Mouse (Mus musculus): ENCODE results near the gene Corin.

DNA sequence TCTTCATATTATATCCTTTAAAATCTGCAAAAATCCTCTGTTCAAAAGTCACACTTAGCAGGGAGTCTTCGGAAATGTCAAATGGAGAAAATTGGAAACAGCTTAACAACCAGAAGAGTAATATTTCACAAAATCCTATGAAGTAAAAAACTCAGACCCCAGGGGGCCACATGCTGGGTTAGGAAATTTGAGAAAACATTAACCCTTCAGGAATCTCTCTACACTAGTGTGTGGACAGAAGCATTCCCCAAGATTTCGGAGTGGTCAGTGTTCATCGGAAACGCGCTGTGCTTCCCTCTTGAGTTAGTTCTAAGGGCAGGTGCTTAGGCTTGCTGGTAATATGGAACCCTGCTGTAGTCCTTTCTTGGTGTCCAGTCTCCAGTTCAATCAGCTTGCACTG, 101.4 kb downstream of the Corin start:
- TF ChIP-seq CTCF (IDR thresholded peaks at IDR 0.05; ENCODE audit: low read depth) = no peak
- no peak for TF ChIP-seq EP300 (IDR thresholded peaks at IDR 0.05; ENCODE audit: low read depth)
